Mouse (Mus musculus): ENCODE measurements at regions not wholly inside any gene's neighbourhood (a gene's known extent, or its start where the extent isn't known, plus 50 kb on each side); places are given as distances from the start of the nearest gene placed in this dataset.

GRCm38 (mm10) chr2:9267675-9268074, 613.4 kb upstream of the 4930412O13Rik start:
- DNase-seq (ENCODE audit: low spot score in 2 of 2), result no peak

GRCm38 (mm10) chr2:9283441-9283840, 597.6 kb upstream of the 4930412O13Rik start:
- no peak for DNase-seq (ENCODE audit: low spot score in 2 of 2)

- no peak for DNase-seq (ENCODE audit: low spot score in 2 of 2)
These were observed 595.3 kb upstream of the 4930412O13Rik start for GRCm38 (mm10) chr2:9285800-9286199.

- no peak for DNase-seq (ENCODE audit: low spot score in 2 of 2)
These were observed 594.0 kb upstream of the 4930412O13Rik start for GRCm38 (mm10) chr2:9287077-9287476.

- DNase-seq (ENCODE audit: low spot score in 2 of 2), result no peak
These were observed 593.4 kb upstream of the 4930412O13Rik start for GRCm38 (mm10) chr2:9287623-9288022.

- peak; percentile 14 to 22 for DNase-seq (ENCODE audit: low spot score in 2 of 2)
These were observed 549.3 kb upstream of the 4930412O13Rik start for GRCm38 (mm10) chr2:9331630-9332352.

- DNase-seq (ENCODE audit: low spot score in 2 of 2), result no peak
These were observed 532.1 kb upstream of the 4930412O13Rik start for GRCm38 (mm10) chr2:9348982-9349381.

GRCm38 (mm10) chr2:9349994-9350393, 531.1 kb upstream of the 4930412O13Rik start:
- no peak for DNase-seq (ENCODE audit: low spot score in 2 of 2)

- DNase-seq (ENCODE audit: low spot score in 2 of 2), result no peak
These were observed 528.9 kb upstream of the 4930412O13Rik start for GRCm38 (mm10) chr2:9352190-9352589.

GRCm38 (mm10) chr2:9360020-9360419, 521.0 kb upstream of the 4930412O13Rik start:
- DNase-seq (ENCODE audit: low spot score in 2 of 2), result no peak

GRCm38 (mm10) chr2:9367801-9368584, 513.1 kb upstream of the 4930412O13Rik start:
- no peak for DNase-seq (ENCODE audit: low spot score in 2 of 2)

GRCm38 (mm10) chr2:9369572-9369971, 511.5 kb upstream of the 4930412O13Rik start:
- DNase-seq (ENCODE audit: low spot score in 2 of 2), result no peak

GRCm38 (mm10) chr2:9386566-9386965, 494.5 kb upstream of the 4930412O13Rik start:
- no peak for DNase-seq (ENCODE audit: low spot score in 2 of 2)

- DNase-seq (ENCODE audit: low spot score in 2 of 2), result no peak
These were observed 493.0 kb upstream of the 4930412O13Rik start for GRCm38 (mm10) chr2:9388058-9388457.

- no peak for DNase-seq (ENCODE audit: low spot score in 2 of 2)
These were observed 485.6 kb upstream of the 4930412O13Rik start for GRCm38 (mm10) chr2:9395379-9395999.

GRCm38 (mm10) chr2:9401461-9401860, 479.6 kb upstream of the 4930412O13Rik start:
- no peak for DNase-seq (ENCODE audit: low spot score in 2 of 2)

- no peak for DNase-seq (ENCODE audit: low spot score in 2 of 2)
These were observed 478.8 kb upstream of the 4930412O13Rik start for GRCm38 (mm10) chr2:9402281-9402680.

GRCm38 (mm10) chr2:9409075-9409474, 472.0 kb upstream of the 4930412O13Rik start:
- no peak for DNase-seq (ENCODE audit: low spot score in 2 of 2)

GRCm38 (mm10) chr2:9422686-9423085, 458.4 kb upstream of the 4930412O13Rik start:
- DNase-seq (ENCODE audit: low spot score in 2 of 2), result no peak

GRCm38 (mm10) chr2:9423534-9423933, 457.5 kb upstream of the 4930412O13Rik start:
- no peak for DNase-seq (ENCODE audit: low spot score in 2 of 2)

GRCm38 (mm10) chr2:9433110-9433940, 447.7 kb upstream of the 4930412O13Rik start:
- peak in 1 of 2 experiments; percentile 2 for DNase-seq (ENCODE audit: low spot score in 2 of 2)
